Mouse (Mus musculus): ENCODE data around the gene BC048679. TPM values are rescaled to one million over a fixed set of nuclear protein-coding genes. Genes with fewer than 3 reads are reported as not detected.
"Not testable (repeated sequence)": the region's sequence is repeated elsewhere in the genome, so short reads cannot be mapped to it uniquely, and the experiment has no call there.

Gene BC048679
- total RNA-seq (2021) = not detected

GRCm38 (mm10) chr7:81498181-81498580 lies at the start of gene BC048679:
BC048679 (minus strand) TSS chr7:81498281.
- DNase-seq = no peak

GRCm38 (mm10) chr7:81542934-81543333 lies 44.9 kb upstream of the BC048679 start:
- no peak for DNase-seq

GRCm38 (mm10) chr7:81541924-81542524 lies 43.9 kb upstream of the BC048679 start:
- DNase-seq = peak; percentile 68 to 78

- peak in 1 of 2 experiments; percentile 48 for DNase-seq
Observed at GRCm38 (mm10) chr7:81540999-81541398, 42.9 kb upstream of the BC048679 start.

- peak in 1 of 2 experiments; percentile 19 for DNase-seq
Observed at GRCm38 (mm10) chr7:81539565-81539964, 41.5 kb upstream of the BC048679 start.

- peak in 1 of 2 experiments; percentile 26 for DNase-seq
Observed at GRCm38 (mm10) chr7:81538070-81538675, 40.1 kb upstream of the BC048679 start.

GRCm38 (mm10) chr7:81536478-81536877 lies 38.4 kb upstream of the BC048679 start:
- no peak for DNase-seq

- no peak for DNase-seq
Observed at GRCm38 (mm10) chr7:81531462-81531861, 33.4 kb upstream of the BC048679 start.

- DNase-seq = no peak
Observed at GRCm38 (mm10) chr7:81528918-81529317, 30.8 kb upstream of the BC048679 start.

GRCm38 (mm10) chr7:81523663-81524017 lies 25.6 kb upstream of the BC048679 start:
- DNase-seq = no peak

GRCm38 (mm10) chr7:81523008-81523662 lies 25.1 kb upstream of the BC048679 start:
- peak; percentile 90 for DNase-seq

GRCm38 (mm10) chr7:81516154-81517030 lies 18.3 kb upstream of the BC048679 start:
- DNase-seq = no peak

GRCm38 (mm10) chr7:81514906-81515590 lies 17.0 kb upstream of the BC048679 start:
- DNase-seq = no peak

GRCm38 (mm10) chr7:81501050-81501449 lies 3.0 kb upstream of the BC048679 start:
- DNase-seq = no peak

- no peak for DNase-seq
Observed at GRCm38 (mm10) chr7:81497171-81497570, 910 bp downstream of the BC048679 start.

GRCm38 (mm10) chr7:81493331-81494021 lies 4.6 kb downstream of the BC048679 start, which contains the start of gene Ap3b2:
Ap3b2 (minus strand) TSS chr7:81493925.
- DNase-seq = peak; percentile 76 to 82

- DNase-seq = no peak
Observed at GRCm38 (mm10) chr7:81492628-81493027, 5.5 kb downstream of the BC048679 start.

GRCm38 (mm10) chr7:81489649-81490048 lies 8.4 kb downstream of the BC048679 start:
- DNase-seq = no peak

- DNase-seq = no peak
Observed at GRCm38 (mm10) chr7:81480800-81481199, 17.3 kb downstream of the BC048679 start.

GRCm38 (mm10) chr7:81479531-81480090 lies 18.5 kb downstream of the BC048679 start:
- DNase-seq = no peak

- DNase-seq = not testable (repeated sequence)
Observed at GRCm38 (mm10) chr7:81478261-81478660, 19.8 kb downstream of the BC048679 start.

All from layer of hippocampus, postnatal 36 days (tissue).